Mouse (Mus musculus): ENCODE results near the gene Fam219b.

The Fam219b gene

GRCm38 (mm10) chr9:57525516-57525915, 11.8 kb upstream of the Fam219b start:
- DNase-seq = no peak

GRCm38 (mm10) chr9:57526435-57526834, 10.9 kb upstream of the Fam219b start:
- DNase-seq = no peak

- DNase-seq = no peak
These were observed 5.4 kb upstream of the Fam219b start for GRCm38 (mm10) chr9:57531946-57532345.

GRCm38 (mm10) chr9:57536362-57536761, 966 bp upstream of the Fam219b start:
- DNase-seq = no peak

- DNase-seq = no peak
These were observed 427 bp downstream of the Fam219b start for GRCm38 (mm10) chr9:57537728-57538181.

GRCm38 (mm10) chr9:57539550-57539949, 2.2 kb downstream of the Fam219b start:
- no peak for DNase-seq

- DNase-seq = peak; percentile 57 to 72
These were observed 4.0 kb downstream of the Fam219b start for GRCm38 (mm10) chr9:57541312-57541711.

GRCm38 (mm10) chr9:57543951-57544350, 6.6 kb downstream of the Fam219b start:
- DNase-seq = no peak

- peak; percentile 53 to 64 for DNase-seq
These were observed 10.0 kb downstream of the Fam219b start for GRCm38 (mm10) chr9:57547287-57547686.

- no peak for DNase-seq
These were observed 10.5 kb downstream of the Fam219b start for GRCm38 (mm10) chr9:57547869-57548268.

GRCm38 (mm10) chr9:57549186-57549585, 11.9 kb downstream of the Fam219b start:
- peak; percentile 43 to 57 for DNase-seq

- DNase-seq = no peak
These were observed 13.0 kb downstream of the Fam219b start for GRCm38 (mm10) chr9:57550126-57550862.

- DNase-seq = peak; percentile 76 to 84
These were observed 15.0 kb downstream of the Fam219b start, which contains the start of gene Mpi for GRCm38 (mm10) chr9:57552139-57552887. Mpi (minus strand) TSS chr9:57552763.

- no peak for DNase-seq
These were observed 15.8 kb downstream of the Fam219b start for GRCm38 (mm10) chr9:57553119-57553518.

GRCm38 (mm10) chr9:57554753-57555152, 17.4 kb downstream of the Fam219b start:
- DNase-seq = no peak

- no peak for DNase-seq
These were observed 19.9 kb downstream of the Fam219b start for GRCm38 (mm10) chr9:57557215-57557614.

- no peak for DNase-seq
These were observed 21.3 kb downstream of the Fam219b start for GRCm38 (mm10) chr9:57558625-57559024.

GRCm38 (mm10) chr9:57559568-57559967, 22.2 kb downstream of the Fam219b start:
- DNase-seq = no peak

GRCm38 (mm10) chr9:57560263-57560662, 22.9 kb downstream of the Fam219b start:
- no peak for DNase-seq

GRCm38 (mm10) chr9:57560861-57561710, 23.8 kb downstream of the Fam219b start, which contains the start of gene Scamp2:
Scamp2 (plus strand) TSS chr9:57560943.
- DNase-seq = peak; percentile 96 to 98

GRCm38 (mm10) chr9:57561711-57562099, 24.4 kb downstream of the Fam219b start:
- DNase-seq = no peak

- DNase-seq = no peak
These were observed 25.6 kb downstream of the Fam219b start for GRCm38 (mm10) chr9:57562896-57563372.

GRCm38 (mm10) chr9:57564609-57565008, 27.3 kb downstream of the Fam219b start:
- DNase-seq = no peak
